In genomic region chr3:67583125-67583845, GRCm38 (mm10) we compare ENCODE assay signal across 8 mouse cellular contexts. TPM values are rescaled to one million over a fixed set of nuclear protein-coding genes. Genes with fewer than 3 reads are reported as not detected.
DNase-seq lines count a peak whose midpoint lies in the region; ATAC-seq and TF ChIP-seq lines count a peak whose summit lies in the region.

No protein-coding gene starts in this region.

- no peak overlapping the region for H3K27ac ChIP-seq in thymus, adult 2 months (ENCODE audit: control insufficient read depth, insufficient read depth, low read length)
- peak overlapping the region; percentile 71 for H3K27ac ChIP-seq in kidney, postnatal 0 days
- H3K27ac ChIP-seq in neural tube, embryonic 14.5 days (ENCODE audit: low read depth, low read length): no peak overlapping the region

- peak overlapping the region; percentile 66 for H3K4me3 ChIP-seq in thymus, adult 2 months (ENCODE audit: control insufficient read depth, insufficient read depth, low read length)
- H3K4me3 ChIP-seq in kidney, postnatal 0 days (replicated peaks; ENCODE audit: low read depth, low read length): peak overlapping the region; percentile 67
- H3K4me3 ChIP-seq in neural tube, embryonic 14.5 days (ENCODE audit: low read depth, low read length): peak overlapping the region; percentile 96

- no peak; the same call in 1 of the 2 replicates for ATAC-seq in kidney, postnatal 0 days (replicated peaks; ENCODE audit: low FRiP score, low read depth)
- ATAC-seq in neural tube, embryonic 14.5 days (ENCODE audit: low read depth): peak; percentile 32

- H3K36me3 ChIP-seq in thymus, adult 2 months (ENCODE audit: control insufficient read depth, insufficient read depth, low read length): no peaks in the 10 kb centered on the region
- 0 out of 2 replicates have a peak, but pooled peaks cover 7% of the 10 kb centered on the region for H3K36me3 ChIP-seq in kidney, postnatal 0 days (ENCODE audit: insufficient read depth, low read length)
- H3K36me3 ChIP-seq in neural tube, embryonic 14.5 days (ENCODE audit: control insufficient read depth, insufficient read depth, low read length): 0 out of 2 replicates have a peak, but pooled peaks cover 4% of the 10 kb centered on the region

- H3K27me3 ChIP-seq in thymus, adult 2 months (ENCODE audit: control insufficient read depth, insufficient read depth, low read length): no peaks in the 10 kb centered on the region; the same call in 1 of the 2 replicates
- no peaks in the 10 kb centered on the region for H3K27me3 ChIP-seq in kidney, postnatal 0 days (ENCODE audit: insufficient read depth, low read length)
- H3K27me3 ChIP-seq in neural tube, embryonic 14.5 days (ENCODE audit: control insufficient read depth, insufficient read depth, low read length): no peaks in the 10 kb centered on the region

- no peaks in the 10 kb centered on the region; the same call in 1 of the 2 replicates for H3K4me1 ChIP-seq in thymus, adult 2 months (replicated peaks; ENCODE audit: control insufficient read depth, insufficient read depth, low read length)
- H3K4me1 ChIP-seq in kidney, postnatal 0 days (replicated peaks; ENCODE audit: insufficient read depth, low read length): no peaks in the 10 kb centered on the region
- peaks cover 8% of the 10 kb centered on the region; the same call in 1 of the 2 replicates for H3K4me1 ChIP-seq in neural tube, embryonic 14.5 days (ENCODE audit: control insufficient read depth, insufficient read depth, low read length)

- no peak for TF ChIP-seq CTCF in thymus, adult 2 months (IDR thresholded peaks at IDR 0.05; ENCODE audit: borderline replicate concordance, control insufficient read depth, extremely low read depth, insufficient read depth, low read length, poor library complexity)
- no peak for TF ChIP-seq CTCF in kidney, postnatal 0 days (IDR thresholded peaks at IDR 0.05; ENCODE audit: low read depth)

- TF ChIP-seq POLR2A in thymus, adult 2 months (IDR thresholded peaks at IDR 0.05; ENCODE audit: control insufficient read depth, extremely low read depth, insufficient read depth, low read length, poor library complexity): no peak

- peak overlapping the region; percentile 64 for H3K9ac ChIP-seq in kidney, postnatal 0 days (ENCODE audit: low read depth, low read length)
- peak overlapping the region; percentile 74 for H3K9ac ChIP-seq in neural tube, embryonic 14.5 days (replicated peaks; ENCODE audit: low read depth, low read length)

- peak overlapping the region; percentile 78 for H3K4me2 ChIP-seq in kidney, postnatal 0 days (ENCODE audit: low read length)
- H3K4me2 ChIP-seq in neural tube, embryonic 14.5 days (ENCODE audit: low read depth, low read length): peak overlapping the region; percentile 85

- no peaks in the 10 kb centered on the region for H3K9me3 ChIP-seq in kidney, postnatal 0 days (replicated peaks; ENCODE audit: low read length)
- H3K9me3 ChIP-seq in neural tube, embryonic 14.5 days (ENCODE audit: control insufficient read depth, low read length): no peaks in the 10 kb centered on the region

- WGBS in thymus, adult 2 months: 22% methylated on average over 16 of the region's 16 CpGs
- WGBS in kidney, postnatal 0 days: 16% methylated on average over 16 of the region's 16 CpGs
- WGBS in neural tube, embryonic 14.5 days: 22% methylated on average over 16 of the region's 16 CpGs

- DNase-seq in embryo, embryonic 10.5 days (ENCODE audit: low spot score): peak; percentile 46
- DNase-seq in embryo, embryonic 9.5 days (ENCODE audit: extremely low spot score): no peak
- DNase-seq in thymus, adult 2 months: no peak
- no peak for DNase-seq in thymus, postnatal 25 days
- no peak for DNase-seq in kidney, postnatal 0 days (ENCODE audit: low spot score)
- DNase-seq in frontal cortex, postnatal 25 days (ENCODE audit: low spot score in 2 of 2): no peak
- no peak for DNase-seq in urinary bladder, adult 2 months (ENCODE audit: low spot score)

RNA-seq across cellular contexts. Expression of gene Mfsd1, which starts 0.7 kb away (rescaled TPM):
- 33.2 and 35.3 TPM in 2 replicates for polyA plus RNA-seq in thymus, adult 2 months (2012; rRNA removed)
- polyA plus RNA-seq in kidney, postnatal 0 days (2015; fragmentation: Nextera tagmentation; extraction: Ambion mirVana): 103 and 111 TPM in 2 replicates
- 30.6 and 40.1 TPM in 2 replicates for polyA plus RNA-seq in neural tube, embryonic 14.5 days (2014; fragmentation: Nextera tagmentation; extraction: Ambion mirVana)
- polyA plus RNA-seq in urinary bladder, adult 2 months (2012; rRNA removed): 41.6 and 42.2 TPM in 2 replicates
